Mouse (Mus musculus) frontal cortex, postnatal 14 days (tissue): ENCODE data around the gene BC107364.
A peak's percentile ranks its signal among the peaks of the same experiment; 100 is the strongest.
"Not testable (repeated sequence)": the region's sequence is repeated elsewhere in the genome, so short reads cannot be mapped to it uniquely, and the experiment has no call there.

ENCODE experiments used
- DNase-seq, 2 experiments: peaks; one replicate each; pipeline ENCODE4 v3.0.0; 2022; ENCODE audit warnings: low spot score in 2 of 2

The BC107364 gene

DNA sequence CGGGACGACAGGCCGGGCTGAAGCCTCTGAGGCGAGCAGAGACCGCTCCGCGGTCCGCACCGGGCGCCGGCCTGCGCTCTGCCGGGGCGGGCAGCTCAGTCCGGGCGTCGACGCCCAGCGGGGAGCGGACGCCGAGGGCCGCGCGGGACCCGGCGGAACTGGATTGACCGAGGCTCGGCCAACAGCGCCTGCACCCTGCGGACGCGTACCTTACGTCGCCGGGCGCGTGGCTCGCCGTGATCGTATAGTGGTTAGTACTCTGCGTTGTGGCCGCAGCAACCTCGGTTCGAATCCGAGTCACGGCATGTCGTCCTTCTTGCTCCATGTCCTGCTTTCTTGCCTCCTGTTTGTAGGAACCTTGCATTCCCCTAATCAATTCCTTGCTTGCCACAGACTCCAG, at the start of gene BC107364:
Gene BC107364 (minus strand): TSS at position 45 of the 400 bp plus-strand sequence.
- not testable (repeated sequence) for DNase-seq

- peak; percentile 73 to 90 for DNase-seq
Observed at GRCm38 (mm10) chr3:96501391-96502115, 49.4 kb upstream of the BC107364 start.

GRCm38 (mm10) chr3:96500691-96501265, 48.7 kb upstream of the BC107364 start:
- DNase-seq: peak; percentile 73 to 88

DNA sequence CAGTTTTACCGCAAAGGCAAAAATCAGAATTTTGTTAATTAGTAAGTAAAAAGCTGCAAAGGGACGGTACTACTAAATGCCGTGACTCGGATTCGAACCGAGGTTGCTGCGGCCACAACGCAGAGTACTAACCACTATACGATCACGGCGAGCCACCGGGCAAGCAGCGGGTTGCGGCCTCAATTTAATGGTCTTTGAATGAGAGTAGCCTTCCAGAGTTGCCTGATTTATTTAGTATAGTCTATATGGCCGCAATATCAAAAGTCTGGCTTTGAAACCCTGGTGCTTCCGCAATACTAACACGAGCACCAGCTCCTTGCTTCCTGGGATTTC, 48.1 kb upstream of the BC107364 start:
- DNase-seq: peak; percentile 91 to 97

- DNase-seq: peak; percentile 49 to 77
Observed at GRCm38 (mm10) chr3:96499481-96500288, 47.6 kb upstream of the BC107364 start.

DNA sequence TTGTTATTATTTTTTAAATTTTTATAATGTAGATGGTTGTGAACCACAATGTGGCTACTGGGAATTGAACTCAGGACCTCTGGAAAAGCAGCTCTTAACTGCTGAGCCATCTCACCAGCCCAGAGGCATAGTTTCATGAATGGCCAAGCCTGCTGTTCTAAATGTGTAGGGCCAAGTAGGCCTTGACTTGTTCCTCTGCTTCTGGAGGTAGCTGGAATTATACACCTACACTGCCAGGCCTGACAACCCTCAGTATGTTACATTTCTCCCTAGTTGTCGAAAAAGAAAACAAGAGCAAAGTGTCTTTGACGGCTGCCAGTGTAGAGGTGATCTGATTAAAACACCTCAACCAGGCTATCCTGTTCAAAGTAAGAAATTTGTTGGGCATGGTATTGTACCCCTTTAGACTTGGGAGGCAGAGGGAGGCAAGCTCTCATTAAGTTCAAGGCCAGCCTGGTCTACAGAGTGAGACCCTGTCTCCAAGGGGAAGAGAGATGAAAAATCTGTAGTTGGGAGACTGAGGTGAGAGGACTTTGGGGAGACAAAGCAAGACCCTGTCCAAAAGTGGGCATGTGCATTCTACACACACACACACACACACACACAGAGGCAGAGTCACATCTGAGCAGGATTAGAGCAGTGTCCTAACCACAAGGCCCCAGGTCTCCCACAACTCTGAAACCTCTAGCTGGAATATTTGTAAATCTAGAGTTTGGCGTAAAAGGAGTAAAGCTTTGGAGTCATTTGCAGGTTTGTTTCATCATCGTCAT, 46.6 kb upstream of the BC107364 start:
- DNase-seq: no peak

- DNase-seq: peak; percentile 68 to 86
Observed at GRCm38 (mm10) chr3:96497451-96498028, 45.4 kb upstream of the BC107364 start.

DNA sequence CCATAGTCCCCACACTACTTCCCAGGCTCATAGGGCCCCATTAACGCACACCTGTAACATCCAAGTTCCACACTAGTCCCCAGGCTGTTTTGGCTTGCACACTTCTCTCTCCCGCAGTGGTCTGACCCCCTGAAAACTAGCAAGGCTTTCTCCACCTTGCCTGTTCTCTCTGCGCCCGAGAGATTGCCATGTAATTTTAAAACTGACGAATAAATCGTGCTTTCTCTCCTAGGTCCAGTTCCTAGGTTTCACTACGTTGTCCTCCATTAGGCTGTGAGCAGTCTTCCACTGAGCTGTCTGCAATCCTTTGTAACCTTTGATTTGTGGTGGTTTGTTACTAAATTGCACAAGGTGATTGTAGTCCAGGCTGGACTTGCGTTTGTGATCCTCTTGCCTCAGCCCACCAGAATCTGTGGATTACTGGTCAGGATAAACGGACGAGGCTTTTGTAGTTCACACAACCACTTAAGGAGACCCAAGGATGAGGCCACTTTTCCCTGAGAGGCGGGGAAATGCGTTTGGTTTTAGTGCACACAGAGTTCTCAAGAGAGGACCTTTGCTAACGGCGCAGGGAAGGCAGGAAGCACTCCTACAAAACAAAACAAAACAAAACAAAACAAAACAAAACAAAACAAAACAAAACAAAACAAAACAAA, 44.6 kb upstream of the BC107364 start:
- DNase-seq: not testable (repeated sequence)

DNA sequence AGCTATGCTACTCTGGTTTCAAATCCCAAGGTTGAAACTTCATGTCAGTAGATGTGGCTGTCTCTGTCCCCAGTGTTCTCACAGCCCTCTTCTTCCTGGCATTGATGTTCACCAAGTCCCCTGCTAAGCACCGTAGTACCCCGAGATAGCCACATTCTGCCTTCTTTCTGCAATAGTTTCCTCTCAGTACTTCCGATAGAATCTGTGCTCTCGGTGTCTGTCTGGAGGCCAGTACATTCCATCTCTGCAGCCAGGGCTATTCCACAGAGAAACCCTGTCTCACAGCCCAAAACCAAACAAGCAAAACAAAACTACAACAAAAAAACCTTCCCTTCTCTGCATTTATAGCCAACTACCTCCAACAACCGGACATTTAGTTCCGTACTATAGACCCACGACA, 44.1 kb upstream of the BC107364 start:
- DNase-seq: no peak

DNA sequence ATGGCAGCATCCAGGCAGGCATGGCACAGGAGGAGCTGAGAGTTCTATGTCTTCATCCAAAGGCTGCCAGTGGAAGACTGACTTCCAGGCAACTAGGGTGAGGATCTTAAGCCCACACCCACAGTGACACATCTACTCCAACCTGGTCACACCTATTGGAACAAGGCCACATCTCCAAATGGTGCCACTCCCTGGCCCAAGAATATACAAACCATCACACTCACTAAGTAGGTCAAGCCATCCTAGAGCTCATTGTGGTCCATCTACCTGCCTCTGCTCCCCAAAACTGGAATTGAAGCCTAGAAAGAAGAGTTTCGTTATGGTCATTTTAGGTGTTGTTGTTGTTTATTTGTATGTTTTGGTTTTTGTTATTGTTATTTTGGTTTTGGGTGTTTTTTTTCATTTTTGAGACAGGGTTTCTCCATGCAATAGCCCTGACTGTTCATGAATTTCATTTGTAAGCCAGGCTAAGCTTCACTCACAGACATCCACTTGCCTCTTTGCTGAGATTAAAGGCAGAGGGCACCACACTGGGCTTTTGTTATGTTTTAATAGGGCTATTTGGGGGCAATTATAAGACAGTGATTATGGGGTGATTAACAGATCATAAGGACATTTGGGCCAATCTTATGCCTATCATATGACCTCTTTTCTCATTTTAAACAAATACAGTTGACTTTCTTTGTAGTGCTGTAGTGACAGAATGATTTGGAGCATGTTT, 43.5 kb upstream of the BC107364 start:
- DNase-seq: no peak

DNA sequence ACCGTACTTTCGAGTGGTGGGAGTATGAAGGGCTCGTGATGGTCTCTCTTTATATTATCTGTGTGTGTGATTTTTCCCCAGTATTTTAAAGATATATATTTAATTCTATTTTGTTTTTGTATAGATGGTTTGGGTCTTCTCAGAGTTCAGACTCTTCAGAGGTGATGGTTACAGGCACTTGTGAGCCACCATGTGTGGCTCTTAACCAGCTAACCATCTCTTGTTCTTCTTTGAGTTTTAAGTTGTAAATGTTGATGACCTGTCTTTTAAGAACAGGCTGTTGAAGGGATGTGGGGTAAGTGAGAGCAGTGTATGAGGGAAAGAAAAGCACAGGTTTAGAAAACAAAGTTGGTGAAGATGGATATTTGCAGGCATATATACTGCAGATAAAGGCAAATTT, 42.8 kb upstream of the BC107364 start:
- no peak for DNase-seq

- not testable (repeated sequence) for DNase-seq
Observed at GRCm38 (mm10) chr3:96494456-96494855, 42.4 kb upstream of the BC107364 start.

GRCm38 (mm10) chr3:96489636-96490035, 37.5 kb upstream of the BC107364 start:
- not testable (repeated sequence) for DNase-seq

- not testable (repeated sequence) for DNase-seq
Observed at GRCm38 (mm10) chr3:96488907-96489629, 37.0 kb upstream of the BC107364 start.

- not testable (repeated sequence) for DNase-seq
Observed at GRCm38 (mm10) chr3:96488290-96488906, 36.3 kb upstream of the BC107364 start.

- DNase-seq: no peak
Observed at GRCm38 (mm10) chr3:96487596-96488289, 35.6 kb upstream of the BC107364 start.

- not testable (repeated sequence) for DNase-seq
Observed at GRCm38 (mm10) chr3:96486828-96487559, 34.9 kb upstream of the BC107364 start.
